Mouse (Mus musculus): ENCODE measurements at regions not wholly inside any gene's neighbourhood (a gene's known extent, or its start where the extent isn't known, plus 50 kb on each side); places are given as distances from the start of the nearest gene placed in this dataset.

GRCm38 (mm10) chr11:111722276-111722675, 656.3 kb downstream of the Kcnj2 start:
- Histone ChIP-seq H3ac (ENCODE audit: control insufficient read depth, insufficient read length) (no peak overlapping the region), H3K36me3 (ENCODE audit: control insufficient read depth, insufficient read depth) (no peaks in the 10 kb centered on the region), H3K4me3 (no peak overlapping the region), H3K27me3 (ENCODE audit: control insufficient read depth, insufficient read depth, insufficient read length) (no peaks in the 10 kb centered on the region), H3K79me2 (ENCODE audit: control insufficient read depth, insufficient read depth) (no peaks in the 10 kb centered on the region), H3K4me2 (ENCODE audit: low read depth) (no peak overlapping the region)
- no peak for TF ChIP-seq USF1 (IDR thresholded peaks at IDR 0.05; ENCODE audit: low read depth)

- no peaks in the 10 kb centered on the region for H3K79me2 ChIP-seq (ENCODE audit: control insufficient read depth, insufficient read depth)
- H3K36me3 ChIP-seq (ENCODE audit: control insufficient read depth, insufficient read depth), result no peaks in the 10 kb centered on the region
- TF ChIP-seq E2F4 (IDR thresholded peaks at IDR 0.05; ENCODE audit: insufficient read depth), result no peak
- TF ChIP-seq SRF (IDR thresholded peaks at IDR 0.05; ENCODE audit: control insufficient read depth, insufficient read length, low read depth), result no peak
- no peak for TF ChIP-seq POLR2A (IDR thresholded peaks at IDR 0.05; ENCODE audit: insufficient read length, low read depth)
- no peak for TF ChIP-seq USF1 (IDR thresholded peaks at IDR 0.05; ENCODE audit: low read depth)
- TF ChIP-seq TCF12 (IDR thresholded peaks at IDR 0.05; ENCODE audit: insufficient read depth, poor library complexity, severe bottlenecking), result no peak
- no peak for TF ChIP-seq REST (IDR thresholded peaks at IDR 0.05; ENCODE audit: insufficient read depth, insufficient read length)
- TF ChIP-seq MYOG (IDR thresholded peaks at IDR 0.05; ENCODE audit: control insufficient read depth in 1 of 3, insufficient read depth in 1 of 3, insufficient read length in 2 of 3, low read depth in 2 of 3), result no peak
- TF ChIP-seq CEBPB (IDR thresholded peaks at IDR 0.05; ENCODE audit: insufficient read depth, poor library complexity, severe bottlenecking), result no peak
- TF ChIP-seq MAX (IDR thresholded peaks at IDR 0.05; ENCODE audit: low read depth), result no peak
- no peak for TF ChIP-seq MYOD1 (IDR thresholded peaks at IDR 0.05; ENCODE audit: control insufficient read depth in 1 of 3, insufficient read length in 2 of 3, low read depth in 2 of 3)
- TF ChIP-seq TCF3 (IDR thresholded peaks at IDR 0.05; ENCODE audit: insufficient read length, low read depth), result no peak
- TF ChIP-seq POLR2AphosphoS2 (IDR thresholded peaks at IDR 0.05; ENCODE audit: insufficient read length, low read depth), result no peak
Measured at GRCm38 (mm10) chr11:111728148-111728547, 662.2 kb downstream of the Kcnj2 start.

GRCm38 (mm10) chr11:111732096-111732495, 666.1 kb downstream of the Kcnj2 start:
- H3K4me3 ChIP-seq, result no peak overlapping the region
- H3K36me3 ChIP-seq (ENCODE audit: control insufficient read depth, insufficient read depth), result no peaks in the 10 kb centered on the region
- no peaks in the 10 kb centered on the region for H3K79me2 ChIP-seq (ENCODE audit: control insufficient read depth, insufficient read depth)
- no peak overlapping the region for H3ac ChIP-seq (ENCODE audit: control insufficient read depth, insufficient read length)
- H3K4me2 ChIP-seq (ENCODE audit: low read depth), result no peak overlapping the region
- no peaks in the 10 kb centered on the region for H3K27me3 ChIP-seq (ENCODE audit: control insufficient read depth, insufficient read depth, insufficient read length)
- TF ChIP-seq TCF12 (IDR thresholded peaks at IDR 0.05; ENCODE audit: insufficient read depth, poor library complexity, severe bottlenecking) (no peak), REST (IDR thresholded peaks at IDR 0.05; ENCODE audit: insufficient read depth, insufficient read length) (no peak), E2F4 (IDR thresholded peaks at IDR 0.05; ENCODE audit: insufficient read depth) (no peak), TCF3 (IDR thresholded peaks at IDR 0.05; ENCODE audit: insufficient read length, low read depth) (no peak), POLR2A (IDR thresholded peaks at IDR 0.05; ENCODE audit: insufficient read length, low read depth) (no peak), CEBPB (IDR thresholded peaks at IDR 0.05; ENCODE audit: insufficient read depth, poor library complexity, severe bottlenecking) (no peak)

More at GRCm38 (mm10) chr11:111728148-111728547, 662.2 kb downstream of the Kcnj2 start:
- Histone ChIP-seq H3K27me3 (ENCODE audit: control insufficient read depth, insufficient read depth, insufficient read length) (no peaks in the 10 kb centered on the region), H3ac (ENCODE audit: control insufficient read depth, insufficient read length) (no peak overlapping the region), H3K4me2 (ENCODE audit: low read depth) (no peak overlapping the region), H3K4me3 (no peak overlapping the region)

- Histone ChIP-seq H3K79me2 (ENCODE audit: control insufficient read depth, insufficient read depth) (no peaks in the 10 kb centered on the region), H3K27me3 (ENCODE audit: control insufficient read depth, insufficient read depth, insufficient read length) (no peaks in the 10 kb centered on the region), H3K36me3 (ENCODE audit: control insufficient read depth, insufficient read depth) (no peaks in the 10 kb centered on the region), H3K4me3 (no peak overlapping the region), H3K4me2 (ENCODE audit: low read depth) (no peak overlapping the region), H3ac (ENCODE audit: control insufficient read depth, insufficient read length) (no peak overlapping the region)
- TF ChIP-seq MYOD1 (IDR thresholded peaks at IDR 0.05; ENCODE audit: control insufficient read depth in 1 of 3, insufficient read length in 2 of 3, low read depth in 2 of 3) (no peak), E2F4 (IDR thresholded peaks at IDR 0.05; ENCODE audit: insufficient read depth) (no peak), TCF12 (IDR thresholded peaks at IDR 0.05; ENCODE audit: insufficient read depth, poor library complexity, severe bottlenecking) (no peak), TCF3 (IDR thresholded peaks at IDR 0.05; ENCODE audit: insufficient read length, low read depth) (no peak), USF1 (IDR thresholded peaks at IDR 0.05; ENCODE audit: low read depth) (no peak), POLR2AphosphoS2 (IDR thresholded peaks at IDR 0.05; ENCODE audit: insufficient read length, low read depth) (no peak), SRF (IDR thresholded peaks at IDR 0.05; ENCODE audit: control insufficient read depth, insufficient read length, low read depth) (no peak), MYOG (IDR thresholded peaks at IDR 0.05; ENCODE audit: control insufficient read depth in 1 of 3, insufficient read depth in 1 of 3, insufficient read length in 2 of 3, low read depth in 2 of 3) (no peak), POLR2A (IDR thresholded peaks at IDR 0.05; ENCODE audit: insufficient read length, low read depth) (no peak), MAX (IDR thresholded peaks at IDR 0.05; ENCODE audit: low read depth) (no peak), CEBPB (IDR thresholded peaks at IDR 0.05; ENCODE audit: insufficient read depth, poor library complexity, severe bottlenecking) (no peak), REST (IDR thresholded peaks at IDR 0.05; ENCODE audit: insufficient read depth, insufficient read length) (no peak)
Measured at GRCm38 (mm10) chr11:111735446-111735845, 669.5 kb downstream of the Kcnj2 start.

GRCm38 (mm10) chr11:111735961-111736360, 670.0 kb downstream of the Kcnj2 start:
- H3K36me3 ChIP-seq (ENCODE audit: control insufficient read depth, insufficient read depth), result no peaks in the 10 kb centered on the region
- no peak overlapping the region for H3K4me3 ChIP-seq
- TF ChIP-seq CEBPB (IDR thresholded peaks at IDR 0.05; ENCODE audit: insufficient read depth, poor library complexity, severe bottlenecking) (no peak), POLR2A (IDR thresholded peaks at IDR 0.05; ENCODE audit: insufficient read length, low read depth) (no peak), MAX (IDR thresholded peaks at IDR 0.05; ENCODE audit: low read depth) (no peak), TCF3 (IDR thresholded peaks at IDR 0.05; ENCODE audit: insufficient read length, low read depth) (no peak), POLR2AphosphoS2 (IDR thresholded peaks at IDR 0.05; ENCODE audit: insufficient read length, low read depth) (no peak), MYOG (IDR thresholded peaks at IDR 0.05; ENCODE audit: control insufficient read depth in 1 of 3, insufficient read depth in 1 of 3, insufficient read length in 2 of 3, low read depth in 2 of 3) (no peak), USF1 (IDR thresholded peaks at IDR 0.05; ENCODE audit: low read depth) (no peak), MYOD1 (IDR thresholded peaks at IDR 0.05; ENCODE audit: control insufficient read depth in 1 of 3, insufficient read length in 2 of 3, low read depth in 2 of 3) (no peak), REST (IDR thresholded peaks at IDR 0.05; ENCODE audit: insufficient read depth, insufficient read length) (no peak), E2F4 (IDR thresholded peaks at IDR 0.05; ENCODE audit: insufficient read depth) (no peak), TCF12 (IDR thresholded peaks at IDR 0.05; ENCODE audit: insufficient read depth, poor library complexity, severe bottlenecking) (no peak)
- H3K27me3 ChIP-seq (ENCODE audit: control insufficient read depth, insufficient read depth, insufficient read length), result no peaks in the 10 kb centered on the region
- H3K79me2 ChIP-seq (ENCODE audit: control insufficient read depth, insufficient read depth), result no peaks in the 10 kb centered on the region
- H3ac ChIP-seq (ENCODE audit: control insufficient read depth, insufficient read length), result no peak overlapping the region
- no peak overlapping the region for H3K4me2 ChIP-seq (ENCODE audit: low read depth)
